Mouse (Mus musculus) ES-E14 (cell line): ENCODE data around the gene Ccnjl.

Experiments used
- CHD2 ChIP-seq: IDR thresholded peaks from 2 replicates; pipeline ENCODE4 v1.6.1; 2014; ENCODE audit warnings: mild to moderate bottlenecking, low read depth, low read length, inconsistent platforms
- HCFC1 ChIP-seq: IDR thresholded peaks from 2 replicates; pipeline ENCODE4 v1.6.1; 2012; ENCODE audit warnings: low read length, inconsistent platforms, borderline replicate concordance; ENCODE audit not compliant: insufficient read depth
- MAFK ChIP-seq: IDR thresholded peaks from 2 replicates; pipeline ENCODE4 v1.6.1; 2014; ENCODE audit warnings: mild to moderate bottlenecking, low read depth, low read length, inconsistent platforms; ENCODE audit not compliant: insufficient read depth
- ZNF384 ChIP-seq: IDR thresholded peaks from 2 replicates; pipeline ENCODE4 v1.6.1; 2012; ENCODE audit warnings: low read depth, low read length, inconsistent platforms

- TF ChIP-seq ZNF384 (no peak), HCFC1 (no peak), CHD2 (no peak), MAFK (no peak)
These were observed 56.8 kb downstream of the Ccnjl start for GRCm38 (mm10) chr11:43585211-43586005.
